Mouse (Mus musculus): ENCODE measurements around the gene Rita1. TPM values are rescaled to one million over a fixed set of nuclear protein-coding genes. Genes with fewer than 3 reads are reported as not detected.

The Rita1 gene
- polyA plus RNA-seq, 1 experiment from 2014 or later, result 14.3 TPM

- Histone ChIP-seq H3K4me3 (replicated peaks; ENCODE audit: low read depth, low read length) (no peak overlapping the region), H3K4me2 (ENCODE audit: low read length) (no peak overlapping the region), H3K27me3 (ENCODE audit: insufficient read depth, low read length) (no peaks in the 10 kb centered on the region), H3K36me3 (ENCODE audit: insufficient read depth, low read length) (0 out of 2 replicates have a peak, but pooled peaks cover 5% of the 10 kb centered on the region), H3K27ac (no peak overlapping the region), H3K9me3 (replicated peaks; ENCODE audit: low read length) (no peaks in the 10 kb centered on the region), H3K4me1 (replicated peaks; ENCODE audit: insufficient read depth, low read length) (peaks cover 43% of the 10 kb centered on the region), H3K9ac (ENCODE audit: low read depth, low read length) (no peak overlapping the region)
- ATAC-seq (replicated peaks; ENCODE audit: low FRiP score, low read depth) (no peak), DNase-seq (ENCODE audit: low spot score) (no peak)
- WGBS, result 72% methylated on average over 10 of the region's 10 CpGs
- no peak for TF ChIP-seq CTCF (IDR thresholded peaks at IDR 0.05; ENCODE audit: low read depth)
These were observed 37.8 kb downstream of the Rita1 start for GRCm38 (mm10) chr5:120574469-120575063.

DNA sequence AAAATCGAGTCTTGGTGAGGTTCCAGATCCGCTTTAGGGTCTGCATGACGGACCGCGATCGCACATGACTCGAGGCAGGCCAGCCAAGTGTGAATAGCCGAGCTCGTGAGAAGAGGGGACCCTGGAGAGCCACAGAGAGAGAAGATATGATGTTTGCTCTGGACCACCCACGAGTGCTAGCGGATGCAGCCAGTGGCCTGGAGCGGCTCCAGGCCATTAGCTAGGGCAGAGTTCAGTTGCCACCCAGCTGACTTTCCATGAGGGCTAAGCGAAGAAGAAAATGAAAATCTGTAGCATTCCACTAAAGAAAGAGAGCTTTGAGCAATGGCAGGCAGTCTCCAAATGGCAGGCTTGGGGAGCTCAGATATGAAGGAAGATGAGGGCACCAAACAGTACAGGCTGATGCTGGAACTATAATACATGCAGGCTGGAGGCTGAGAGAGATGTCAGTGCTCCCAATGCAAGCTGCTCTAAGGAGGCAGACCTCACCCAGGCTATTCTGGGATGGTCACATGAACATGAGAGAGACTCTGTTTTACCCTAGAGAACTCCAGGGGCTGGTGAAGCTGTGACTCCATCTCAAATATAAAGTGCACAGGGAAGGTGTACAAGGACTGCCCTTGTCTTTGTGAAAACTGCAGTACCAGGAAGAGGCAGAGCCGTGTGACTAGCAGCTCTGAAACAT is 41.2 kb downstream of the Rita1 start:
- H3K27ac ChIP-seq, result peak overlapping the region; percentile 65
- 31% methylated on average over 14 of the region's 14 CpGs for WGBS
- 0 out of 2 replicates have a peak, but pooled peaks cover 7% of the 10 kb centered on the region for H3K36me3 ChIP-seq (ENCODE audit: insufficient read depth, low read length)
- no peak for TF ChIP-seq CTCF (IDR thresholded peaks at IDR 0.05; ENCODE audit: low read depth)
- no peak overlapping the region for H3K9ac ChIP-seq (ENCODE audit: low read depth, low read length)
- H3K4me1 ChIP-seq (replicated peaks; ENCODE audit: insufficient read depth, low read length), result peaks cover 47% of the 10 kb centered on the region
- peak overlapping the region; percentile 2; the same call in 1 of the 2 replicates for H3K4me2 ChIP-seq (ENCODE audit: low read length)
- H3K27me3 ChIP-seq (ENCODE audit: insufficient read depth, low read length), result no peaks in the 10 kb centered on the region
- H3K4me3 ChIP-seq (replicated peaks; ENCODE audit: low read depth, low read length), result no peak overlapping the region
- peak; percentile 56 for ATAC-seq (replicated peaks; ENCODE audit: low FRiP score, low read depth)
- H3K9me3 ChIP-seq (replicated peaks; ENCODE audit: low read length), result no peaks in the 10 kb centered on the region
- DNase-seq (ENCODE audit: low spot score), result peak; percentile 74

DNA sequence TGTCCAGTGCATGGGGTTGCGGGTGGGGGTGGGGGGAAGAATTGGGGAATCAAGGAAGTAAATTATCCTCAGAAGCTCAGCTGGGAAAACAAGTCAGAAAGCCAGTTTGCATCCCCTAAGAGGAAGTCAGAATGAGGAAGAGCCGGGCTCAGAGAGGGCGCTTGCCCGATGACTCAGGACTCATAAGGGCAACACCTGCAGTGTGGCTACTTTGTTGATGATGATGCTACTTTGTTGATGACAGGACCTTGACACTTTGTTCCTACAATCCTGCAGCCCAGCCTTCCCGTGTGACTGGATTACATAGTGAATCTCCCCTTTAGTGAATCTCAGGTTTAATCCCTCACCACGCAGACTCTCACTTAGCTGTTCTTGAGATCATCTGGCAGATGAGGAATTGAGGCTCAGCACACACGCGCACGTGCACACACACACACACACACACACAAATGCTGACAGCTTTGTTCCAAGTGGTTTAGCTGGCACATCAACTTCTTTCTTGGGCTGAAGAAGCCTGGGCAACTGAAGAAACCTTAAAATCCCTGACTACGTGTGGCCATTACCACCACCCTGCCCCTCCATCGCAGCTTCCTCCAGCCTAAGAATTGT is 42.0 kb downstream of the Rita1 start:
- Histone ChIP-seq H3K9ac (ENCODE audit: low read depth, low read length) (no peak overlapping the region), H3K9me3 (replicated peaks; ENCODE audit: low read length) (no peaks in the 10 kb centered on the region), H3K27ac (peak overlapping the region; percentile 65; the same call in 1 of the 2 replicates), H3K36me3 (ENCODE audit: insufficient read depth, low read length) (0 out of 2 replicates have a peak, but pooled peaks cover 7% of the 10 kb centered on the region), H3K27me3 (ENCODE audit: insufficient read depth, low read length) (no peaks in the 10 kb centered on the region), H3K4me1 (replicated peaks; ENCODE audit: insufficient read depth, low read length) (peaks cover 55% of the 10 kb centered on the region), H3K4me2 (ENCODE audit: low read length) (peak overlapping the region; percentile 2; the same call in 1 of the 2 replicates), H3K4me3 (replicated peaks; ENCODE audit: low read depth, low read length) (no peak overlapping the region)
- no peak for ATAC-seq (replicated peaks; ENCODE audit: low FRiP score, low read depth)
- no peak for DNase-seq (ENCODE audit: low spot score)
- TF ChIP-seq CTCF (IDR thresholded peaks at IDR 0.05; ENCODE audit: low read depth), result no peak
- WGBS, result 64% methylated on average over 11 of the region's 11 CpGs

DNA sequence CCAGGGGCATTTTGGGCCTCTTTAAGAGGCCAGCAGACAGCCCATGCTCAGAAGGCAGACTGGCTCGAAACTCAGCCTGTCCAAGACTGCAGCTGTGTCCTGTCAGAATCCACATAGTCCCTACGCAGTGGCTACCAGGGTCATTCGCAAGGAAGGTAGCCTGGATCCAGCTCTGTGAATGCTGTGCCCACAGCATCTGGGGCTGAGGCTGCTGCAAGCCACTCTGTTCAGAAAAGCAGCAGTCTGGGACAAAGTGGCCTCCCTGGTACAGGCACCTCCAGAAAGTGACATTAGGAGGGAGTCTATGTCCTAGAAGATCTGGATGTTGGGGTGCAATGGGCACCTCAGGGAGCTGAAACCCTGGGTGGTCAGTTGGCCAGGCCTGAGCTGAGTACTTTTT is 42.6 kb downstream of the Rita1 start:
- 65% methylated on average over 3 of the region's 3 CpGs for WGBS
- peaks cover 61% of the 10 kb centered on the region for H3K4me1 ChIP-seq (replicated peaks; ENCODE audit: insufficient read depth, low read length)
- H3K4me2 ChIP-seq (ENCODE audit: low read length), result no peak overlapping the region
- no peak for TF ChIP-seq CTCF (IDR thresholded peaks at IDR 0.05; ENCODE audit: low read depth)
- ATAC-seq (replicated peaks; ENCODE audit: low FRiP score, low read depth), result no peak
- no peak overlapping the region for H3K4me3 ChIP-seq (replicated peaks; ENCODE audit: low read depth, low read length)
- no peaks in the 10 kb centered on the region for H3K27me3 ChIP-seq (ENCODE audit: insufficient read depth, low read length)
- 0 out of 2 replicates have a peak, but pooled peaks cover 7% of the 10 kb centered on the region for H3K36me3 ChIP-seq (ENCODE audit: insufficient read depth, low read length)
- no peaks in the 10 kb centered on the region for H3K9me3 ChIP-seq (replicated peaks; ENCODE audit: low read length)
- no peak overlapping the region for H3K9ac ChIP-seq (ENCODE audit: low read depth, low read length)
- no peak for DNase-seq (ENCODE audit: low spot score)
- H3K27ac ChIP-seq, result no peak overlapping the region

DNA sequence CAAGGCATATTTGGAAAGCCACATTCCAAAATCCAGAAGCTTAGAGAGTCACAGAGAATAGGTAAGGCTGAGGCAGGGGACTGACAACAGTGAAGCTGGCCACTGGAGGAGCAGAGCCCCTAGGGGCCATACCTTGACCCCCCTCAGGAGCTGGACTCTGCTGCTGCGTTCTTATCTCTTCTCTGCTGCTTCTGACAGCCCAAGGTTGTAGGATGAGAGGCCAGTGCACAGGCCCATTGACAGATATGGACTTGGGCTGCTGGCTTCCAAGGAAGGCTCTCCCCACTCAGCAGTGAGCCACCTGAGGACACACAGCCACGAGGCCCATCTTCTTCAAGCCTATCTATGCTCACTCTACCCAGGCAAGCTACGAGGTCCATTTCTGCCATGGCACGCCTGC is 43.4 kb downstream of the Rita1 start:
- 76% methylated on average over 4 of the region's 4 CpGs for WGBS
- H3K27me3 ChIP-seq (ENCODE audit: insufficient read depth, low read length), result no peaks in the 10 kb centered on the region
- no peaks in the 10 kb centered on the region for H3K9me3 ChIP-seq (replicated peaks; ENCODE audit: low read length)
- no peak overlapping the region for H3K9ac ChIP-seq (ENCODE audit: low read depth, low read length)
- H3K4me3 ChIP-seq (replicated peaks; ENCODE audit: low read depth, low read length), result no peak overlapping the region
- 0 out of 2 replicates have a peak, but pooled peaks cover 7% of the 10 kb centered on the region for H3K36me3 ChIP-seq (ENCODE audit: insufficient read depth, low read length)
- TF ChIP-seq CTCF (IDR thresholded peaks at IDR 0.05; ENCODE audit: low read depth), result no peak
- peaks cover 65% of the 10 kb centered on the region for H3K4me1 ChIP-seq (replicated peaks; ENCODE audit: insufficient read depth, low read length)
- DNase-seq (ENCODE audit: low spot score) (no peak), ATAC-seq (replicated peaks; ENCODE audit: low FRiP score, low read depth) (no peak)
- no peak overlapping the region for H3K4me2 ChIP-seq (ENCODE audit: low read length)
- H3K27ac ChIP-seq, result no peak overlapping the region

GRCm38 (mm10) chr5:120568336-120568768 is 44.0 kb downstream of the Rita1 start:
- 58% methylated on average over 9 of the region's 9 CpGs for WGBS
- H3K27me3 ChIP-seq (ENCODE audit: insufficient read depth, low read length), result no peaks in the 10 kb centered on the region
- 0 out of 2 replicates have a peak overlapping the region, but pooled peaks have one; percentile 31 for H3K9ac ChIP-seq (ENCODE audit: low read depth, low read length)
- DNase-seq (ENCODE audit: low spot score) (no peak), ATAC-seq (replicated peaks; ENCODE audit: low FRiP score, low read depth) (no peak)
- no peak overlapping the region for H3K4me2 ChIP-seq (ENCODE audit: low read length)
- H3K4me3 ChIP-seq (replicated peaks; ENCODE audit: low read depth, low read length), result no peak overlapping the region
- 0 out of 2 replicates have a peak, but pooled peaks cover 7% of the 10 kb centered on the region for H3K36me3 ChIP-seq (ENCODE audit: insufficient read depth, low read length)
- H3K9me3 ChIP-seq (replicated peaks; ENCODE audit: low read length), result no peaks in the 10 kb centered on the region
- no peak for TF ChIP-seq CTCF (IDR thresholded peaks at IDR 0.05; ENCODE audit: low read depth)
- H3K4me1 ChIP-seq (replicated peaks; ENCODE audit: insufficient read depth, low read length), result peaks cover 70% of the 10 kb centered on the region
- H3K27ac ChIP-seq, result no peak overlapping the region
